Mouse (Mus musculus): ENCODE data around the gene Tex19.1.

DNA sequence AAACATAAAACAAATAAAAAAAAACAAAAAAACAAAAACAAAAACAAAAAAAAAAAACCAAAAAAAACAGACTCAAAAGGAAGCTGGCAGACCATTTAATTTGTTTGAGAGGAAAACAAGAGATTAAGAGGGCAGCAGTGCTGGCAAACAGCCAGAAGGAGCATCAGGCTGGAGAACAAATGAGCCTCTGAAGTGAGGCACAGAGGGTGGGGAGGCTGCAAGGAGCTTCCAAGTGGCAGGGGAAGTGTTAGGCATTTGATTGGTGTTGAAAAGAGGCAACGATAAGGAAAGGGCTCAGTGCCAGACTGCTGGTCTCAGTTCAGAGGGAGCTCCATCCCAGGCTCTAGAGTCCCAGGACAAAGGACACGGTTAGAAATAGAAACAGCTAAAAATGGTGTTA is 36.0 kb upstream of the Tex19.1 start:
- no peak for TF ChIP-seq CTCF (IDR thresholded peaks at IDR 0.05; ENCODE audit: insufficient read depth, low read depth, low read length)
- no peak for TF ChIP-seq POLR2A (IDR thresholded peaks at IDR 0.05; ENCODE audit: insufficient read depth, low read depth, low read length)

Data from olfactory bulb, adult 2 months (tissue).